Mouse (Mus musculus) A20 (cell line): ENCODE data around the gene Cst7.

Experiments used
- DNase-seq: peaks from one replicate; pipeline ENCODE4 v3.0.0-alpha.2; 2011; ENCODE audit warnings: low read depth, low spot score

Gene Cst7

DNA sequence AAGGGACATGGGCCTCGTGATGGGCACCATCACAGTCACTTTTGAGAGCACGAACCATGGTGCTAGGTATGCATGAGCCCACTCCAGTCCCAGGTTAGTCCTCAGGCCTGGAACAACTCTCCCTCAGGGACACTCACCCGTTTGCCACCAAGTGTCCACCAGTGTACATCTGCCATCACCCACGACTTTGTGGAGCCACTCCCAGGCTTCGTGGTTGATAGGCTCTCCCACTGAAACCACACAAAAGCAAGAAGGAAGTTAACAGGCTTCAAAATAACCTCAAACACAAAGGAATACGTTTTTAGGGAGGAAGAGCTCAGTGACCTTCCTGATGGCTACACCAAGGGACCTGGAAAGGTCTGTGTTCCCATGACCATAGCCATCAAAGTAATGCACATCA lies 56.9 kb downstream of the Cst7 start:
- DNase-seq, result no peak
